In the genomic region with DNA sequence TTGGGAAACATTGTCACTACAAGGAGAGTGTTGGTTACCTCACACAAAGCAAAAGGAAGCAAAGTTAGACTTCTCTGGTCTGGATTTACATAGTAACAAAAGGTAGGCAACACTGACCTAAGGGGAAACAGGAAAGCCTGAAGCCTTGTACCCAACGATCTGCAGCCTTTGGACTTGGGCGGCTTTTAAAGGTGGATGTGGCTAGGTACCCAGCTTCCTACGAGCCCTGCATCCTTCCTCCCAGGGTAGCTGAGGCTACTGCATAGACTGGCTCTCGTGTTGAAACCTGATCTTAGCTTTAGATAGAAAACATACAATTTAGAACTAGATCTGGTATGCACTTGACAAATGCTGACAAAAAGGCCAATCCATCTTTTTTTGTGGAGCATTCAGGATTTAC, we compare ENCODE assay signal across 31 mouse cellular contexts.
"Had no signal": no experiment of that assay in that cellular context is flagged by ENCODE, and none has a peak within 500 bp of the region (broad histone marks: within the 10 kb centered on the region; RNA-seq: fewer than 3 reads in every experiment).

No protein-coding gene starts in this region.

- H3K4me3 ChIP-seq: limb, embryonic 10.5 days; limb, embryonic 12.5 days; limb, embryonic 13.5 days; limb, embryonic 15.5 days; liver, embryonic 12.5 days; liver, embryonic 13.5 days; liver, embryonic 15.5 days; lung, embryonic 15.5 days; megakaryocyte, embryonic 14.5 days; midbrain, embryonic 12.5 days; midbrain, embryonic 13.5 days; midbrain, embryonic 15.5 days; myocyte; neural tube, embryonic 12.5 days had no signal

- H3K9ac ChIP-seq: limb, embryonic 12.5 days; limb, embryonic 13.5 days; limb, embryonic 15.5 days; liver, embryonic 12.5 days; liver, embryonic 13.5 days; liver, embryonic 14.5 days; liver, embryonic 15.5 days; liver, postnatal 0 days; lung, embryonic 14.5 days; lung, embryonic 15.5 days; midbrain, embryonic 12.5 days; midbrain, embryonic 13.5 days; midbrain, embryonic 15.5 days; neural tube, embryonic 12.5 days had no signal

- H3K27me3 ChIP-seq: limb, embryonic 13.5 days; limb, embryonic 15.5 days; lung, embryonic 15.5 days; midbrain, embryonic 12.5 days; midbrain, embryonic 15.5 days; neural tube, embryonic 12.5 days had no signal

- H3K4me1 ChIP-seq: lung, embryonic 15.5 days; neural tube, embryonic 12.5 days had no signal

- DNase-seq: left cerebral cortex, postnatal 4 days; liver; liver, embryonic 13.5 days; liver, postnatal 0 days; lung, adult 18-20 months; lung, adult 2 months; lung, embryonic 14.5 days; lung, postnatal 10 days; lung, postnatal 14 days; lung, postnatal 36 days; lung, postnatal 4 days; midbrain, embryonic 14.5 days had no signal

- H3K27ac ChIP-seq: limb, embryonic 10.5 days; limb, embryonic 12.5 days; limb, embryonic 13.5 days; limb, embryonic 15.5 days; liver, embryonic 12.5 days; liver, embryonic 13.5 days; liver, embryonic 14.5 days; liver, embryonic 15.5 days; lung, embryonic 15.5 days; macrophage; midbrain, embryonic 12.5 days; midbrain, embryonic 13.5 days; midbrain, embryonic 15.5 days; neural tube, embryonic 12.5 days had no signal

- H3K4me2 ChIP-seq: limb, embryonic 12.5 days; limb, embryonic 13.5 days; limb, embryonic 15.5 days; liver, embryonic 11.5 days; liver, embryonic 12.5 days; liver, embryonic 13.5 days; liver, embryonic 15.5 days; lung, embryonic 14.5 days; lung, embryonic 15.5 days; midbrain, embryonic 11.5 days; midbrain, embryonic 12.5 days; midbrain, embryonic 13.5 days; midbrain, embryonic 15.5 days; neural tube, embryonic 12.5 days had no signal

- H3K9me3 ChIP-seq: limb, embryonic 10.5 days; limb, embryonic 12.5 days; limb, embryonic 13.5 days; limb, embryonic 15.5 days; liver, embryonic 12.5 days; liver, embryonic 13.5 days; liver, embryonic 15.5 days; lung, embryonic 15.5 days; megakaryocyte, embryonic 14.5 days; midbrain, embryonic 12.5 days; midbrain, embryonic 13.5 days; midbrain, embryonic 15.5 days; neural tube, embryonic 12.5 days had no signal

- H3K36me3 ChIP-seq: limb, embryonic 10.5 days; limb, embryonic 12.5 days; limb, embryonic 13.5 days; limb, embryonic 15.5 days; liver, embryonic 12.5 days; liver, embryonic 13.5 days; liver, embryonic 15.5 days; lung, embryonic 15.5 days; midbrain, embryonic 12.5 days; midbrain, embryonic 13.5 days; midbrain, embryonic 15.5 days; neural tube, embryonic 12.5 days had no signal

- ATAC-seq: liver, embryonic 12.5 days; liver, postnatal 0 days; lung, postnatal 0 days; midbrain, embryonic 13.5 days; midbrain, embryonic 15.5 days; midbrain, embryonic 16.5 days had no signal
